Mouse (Mus musculus) urinary bladder, postnatal 36 days (tissue): ENCODE results near the gene Gadd45b.
A peak's percentile ranks its signal among the peaks of the same experiment; 100 is the strongest.

ENCODE experiments used
- DNase-seq, 2 experiments: peaks; one replicate each; pipeline ENCODE4 v3.0.0; 2022; ENCODE audit warnings: low spot score in 2 of 2, mixed read lengths in 1 of 2

The Gadd45b gene

GRCm38 (mm10) chr10:80935241-80935640 is 5.4 kb downstream of the Gadd45b start:
- DNase-seq, result no peak

DNA sequence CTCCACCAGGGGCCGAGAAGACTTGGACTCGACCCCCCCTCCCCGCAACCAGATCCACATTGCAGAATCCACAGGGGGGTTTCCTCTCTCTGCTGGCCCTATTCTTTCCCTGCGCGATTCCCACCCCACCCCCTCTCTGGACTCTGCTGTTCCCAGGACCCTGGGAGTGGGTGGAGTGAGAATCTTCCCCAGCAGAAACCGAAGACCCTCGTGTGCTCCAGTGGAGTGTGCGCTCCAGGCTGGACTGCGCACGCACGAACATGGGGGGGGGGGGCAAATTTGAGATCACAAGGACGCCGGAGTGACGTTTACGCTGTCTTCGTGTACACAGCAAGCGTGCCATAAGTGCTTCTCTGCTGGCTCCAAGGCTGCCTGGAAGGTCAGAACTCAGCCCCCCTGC is 5.8 kb downstream of the Gadd45b start:
- no peak for DNase-seq

- peak in 1 of 2 experiments; percentile 73 for DNase-seq
Measured at GRCm38 (mm10) chr10:80936135-80936809, 6.4 kb downstream of the Gadd45b start.

- DNase-seq, result no peak
Measured at GRCm38 (mm10) chr10:80936810-80937164, 6.9 kb downstream of the Gadd45b start.

DNA sequence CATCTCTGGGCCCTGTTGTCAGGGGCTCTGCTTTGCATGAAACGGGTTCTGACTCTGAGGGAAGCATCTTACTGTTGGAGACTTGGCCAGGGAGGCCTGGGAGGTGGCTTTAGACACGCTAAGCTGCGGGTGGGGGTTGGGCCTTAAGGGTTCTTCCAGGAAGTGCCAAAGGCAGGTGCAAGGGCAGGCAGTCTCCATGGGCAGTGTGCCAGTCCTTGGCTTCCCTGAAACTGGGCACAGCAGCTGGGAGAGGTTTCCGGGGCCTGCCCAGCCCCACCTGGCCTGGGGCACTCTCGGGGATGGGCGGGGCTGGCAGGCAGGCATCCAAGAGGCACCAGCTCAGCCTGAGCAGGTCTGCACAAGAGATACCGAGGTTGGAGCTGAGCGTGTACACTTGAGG is 7.8 kb downstream of the Gadd45b start:
- DNase-seq, result peak; percentile 74 to 85

DNA sequence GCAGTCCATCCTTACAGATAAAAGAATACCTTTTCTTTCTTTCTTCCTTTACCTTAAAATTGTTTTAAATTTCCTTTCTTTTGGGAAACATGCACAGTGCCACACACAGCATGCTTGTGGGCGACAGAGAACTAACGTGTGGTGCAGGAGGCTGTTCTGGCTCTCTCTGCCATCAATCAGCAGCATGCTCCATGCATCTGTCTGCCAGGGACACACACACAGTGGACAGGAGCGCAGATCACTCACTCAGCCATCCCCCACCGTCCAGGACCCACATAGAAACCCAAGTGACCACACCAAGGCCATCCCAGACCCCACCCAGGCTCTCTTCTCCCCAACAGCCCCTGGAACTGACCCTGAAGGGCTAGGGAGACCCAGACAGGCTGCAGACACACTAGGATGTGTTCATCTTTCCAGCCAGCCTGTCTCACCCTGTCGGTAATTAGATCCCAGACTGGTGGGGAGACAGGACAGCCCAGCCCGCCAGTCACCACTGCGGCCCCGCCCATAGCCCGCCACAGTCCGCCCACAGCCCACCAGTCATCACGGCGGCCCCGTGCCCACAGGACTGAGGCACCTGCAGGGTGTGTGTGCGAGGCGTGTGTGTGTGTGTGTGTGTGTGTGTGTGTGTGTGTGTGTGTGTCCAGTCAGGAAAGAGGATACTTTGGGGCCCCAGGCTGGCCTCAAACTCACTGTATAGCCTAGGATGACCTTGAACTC is 9.1 kb downstream of the Gadd45b start:
- DNase-seq, result no peak

DNA sequence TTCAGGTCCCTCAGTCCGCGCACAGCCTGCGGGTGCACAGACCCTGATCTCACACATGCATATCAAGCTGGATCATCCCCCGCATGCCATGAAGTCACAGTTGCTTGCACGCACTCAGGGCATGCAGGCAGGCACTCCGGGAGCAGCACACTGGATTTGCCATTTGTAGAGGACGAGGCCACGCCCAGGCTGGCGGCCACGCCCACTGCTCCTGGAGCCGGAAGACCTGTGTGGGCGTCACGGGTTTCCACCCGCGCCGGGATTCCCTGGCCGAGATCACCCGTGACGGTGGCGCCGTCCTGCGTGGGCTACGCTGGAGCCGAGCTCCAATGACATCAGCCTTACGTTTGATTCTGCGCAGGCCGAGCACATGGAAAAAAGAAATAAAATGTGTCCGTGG is 9.8 kb downstream of the Gadd45b start:
- DNase-seq, result peak; percentile 76 to 85

GRCm38 (mm10) chr10:80940320-80940987 is 10.6 kb downstream of the Gadd45b start:
- peak; percentile 32 to 63 for DNase-seq

DNA sequence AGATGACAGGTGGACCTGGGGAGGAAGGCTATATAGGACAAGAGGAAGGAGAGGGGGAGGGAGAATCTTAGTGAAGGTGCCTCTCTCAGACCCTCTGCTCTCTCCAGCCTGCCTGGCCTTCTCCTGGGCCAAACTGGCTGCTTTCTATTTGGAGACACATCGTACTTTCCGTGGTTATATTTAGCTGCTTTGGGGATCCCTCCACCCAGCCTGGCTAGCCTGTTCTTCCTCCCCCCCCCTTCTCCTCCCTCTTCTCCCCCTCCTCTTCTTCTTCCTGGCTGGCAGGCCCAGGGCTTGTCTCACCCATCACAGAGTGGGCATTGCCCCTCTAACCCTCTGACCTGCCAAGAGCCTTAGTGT is 11.1 kb downstream of the Gadd45b start:
- no peak for DNase-seq

DNA sequence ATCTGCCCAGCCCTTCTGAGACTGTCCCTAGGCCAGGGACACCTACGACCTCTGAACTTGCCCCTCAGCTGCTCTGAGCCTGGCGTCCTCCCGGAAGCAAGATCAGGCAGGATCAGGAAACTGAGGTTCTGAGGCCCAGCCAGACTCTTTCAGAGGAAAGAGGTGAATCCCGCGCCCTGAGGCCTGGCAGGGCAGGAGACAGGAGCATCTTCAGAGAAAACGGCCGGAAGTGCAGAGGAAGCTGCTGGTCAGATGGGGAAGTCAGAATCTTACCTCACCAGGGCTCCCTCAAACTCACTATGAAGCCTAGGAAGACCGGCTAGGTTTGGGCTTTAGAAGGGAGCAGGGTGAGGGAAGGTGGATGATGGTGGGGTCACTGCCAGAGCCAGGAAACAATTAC is 13.0 kb downstream of the Gadd45b start:
- DNase-seq, result no peak

GRCm38 (mm10) chr10:80943701-80944100 is 13.8 kb downstream of the Gadd45b start:
- DNase-seq, result no peak

DNA sequence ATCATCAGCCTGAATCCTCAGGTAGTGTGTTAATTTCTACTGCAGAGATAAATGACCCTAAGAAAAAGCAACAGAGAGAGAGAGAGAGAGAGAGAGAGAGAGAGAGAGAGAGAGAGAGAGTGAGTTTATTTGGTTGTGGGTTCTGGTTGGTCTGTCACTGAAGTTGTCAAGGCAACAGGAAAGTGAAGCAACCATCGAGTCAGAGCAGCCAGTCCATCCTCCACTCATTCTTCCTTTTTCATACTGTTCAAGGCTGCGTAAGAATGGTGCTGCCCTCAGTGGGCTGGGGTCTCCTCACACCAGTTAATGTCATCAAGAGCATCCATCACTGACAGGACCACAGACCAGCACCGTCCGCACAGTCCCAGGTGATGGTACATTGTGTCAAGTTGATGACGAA is 14.4 kb downstream of the Gadd45b start:
- no peak for DNase-seq

DNA sequence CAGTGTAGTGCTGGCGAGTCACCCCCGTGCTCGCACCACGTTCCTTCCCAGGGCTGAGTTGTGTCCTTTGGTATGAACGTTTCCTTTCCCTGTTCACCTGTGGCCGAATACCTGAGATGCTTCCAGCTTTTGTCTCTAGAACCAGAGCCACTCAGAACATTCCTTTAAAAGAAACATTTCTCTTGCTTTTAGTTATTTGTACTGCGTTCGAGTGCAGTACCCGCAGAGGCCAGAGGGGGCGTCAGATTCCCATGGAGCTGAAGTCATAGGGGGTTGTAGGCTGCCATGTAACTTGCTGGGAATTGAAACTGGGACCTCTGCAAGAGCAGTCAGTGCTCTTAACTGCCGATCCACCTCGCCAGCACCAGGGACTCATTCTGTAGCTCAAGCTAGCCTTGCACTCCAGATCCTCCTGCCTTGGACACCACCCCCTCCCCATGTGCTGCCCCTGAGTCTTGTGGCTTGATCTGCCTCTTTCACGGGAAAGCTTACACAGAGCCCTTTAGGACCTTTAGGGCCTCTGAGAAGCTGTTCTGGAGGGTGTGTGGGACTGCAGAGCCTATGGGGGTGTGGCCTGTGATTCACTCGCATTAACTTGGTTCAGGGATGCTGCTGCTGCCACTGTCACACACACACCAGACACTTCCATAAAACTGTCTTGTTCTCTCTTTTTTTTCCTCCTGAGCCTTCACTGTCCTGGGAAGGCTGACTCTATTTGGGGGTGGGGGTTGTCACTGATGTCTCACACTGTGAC is 17.0 kb downstream of the Gadd45b start:
- DNase-seq, result no peak

DNA sequence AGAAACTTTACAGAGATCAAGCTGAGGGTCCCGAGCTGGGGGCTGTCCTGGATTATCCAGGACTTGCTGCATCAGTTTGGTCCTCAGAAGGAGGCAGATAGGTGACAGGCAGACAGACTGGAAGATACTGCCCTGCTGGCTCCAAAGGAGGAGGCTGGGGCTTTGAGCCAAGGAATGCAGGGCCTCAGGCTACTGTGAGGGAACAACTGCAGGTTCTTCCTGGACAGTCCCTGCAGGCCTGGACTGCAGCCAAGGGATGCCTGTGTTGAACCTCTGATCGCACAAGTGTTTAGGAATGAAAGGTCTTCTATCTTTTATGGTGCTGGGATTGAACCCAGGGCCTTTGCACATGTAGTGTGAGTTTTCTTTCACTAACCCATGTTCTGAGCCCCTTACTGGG is 17.9 kb downstream of the Gadd45b start:
- no peak for DNase-seq

DNA sequence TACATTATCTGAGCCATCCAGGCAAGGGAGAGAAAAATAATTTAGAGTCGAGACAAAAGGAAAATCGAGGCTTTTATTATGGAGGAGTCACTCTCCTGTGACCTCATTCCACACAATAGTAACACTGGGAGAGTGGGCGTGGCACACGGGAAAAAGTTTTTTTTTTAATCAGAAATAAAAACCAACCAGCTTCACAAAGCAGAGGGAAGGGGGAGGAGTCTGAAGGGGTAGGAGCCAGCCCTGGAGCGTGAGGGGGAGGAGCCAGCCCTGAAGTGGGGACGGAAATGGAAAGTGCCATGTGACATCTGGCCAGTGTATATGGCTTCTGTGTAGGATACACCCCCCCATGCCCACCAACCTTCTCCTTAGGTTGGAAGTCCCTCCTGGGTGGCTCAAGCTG is 18.7 kb downstream of the Gadd45b start:
- no peak for DNase-seq

DNA sequence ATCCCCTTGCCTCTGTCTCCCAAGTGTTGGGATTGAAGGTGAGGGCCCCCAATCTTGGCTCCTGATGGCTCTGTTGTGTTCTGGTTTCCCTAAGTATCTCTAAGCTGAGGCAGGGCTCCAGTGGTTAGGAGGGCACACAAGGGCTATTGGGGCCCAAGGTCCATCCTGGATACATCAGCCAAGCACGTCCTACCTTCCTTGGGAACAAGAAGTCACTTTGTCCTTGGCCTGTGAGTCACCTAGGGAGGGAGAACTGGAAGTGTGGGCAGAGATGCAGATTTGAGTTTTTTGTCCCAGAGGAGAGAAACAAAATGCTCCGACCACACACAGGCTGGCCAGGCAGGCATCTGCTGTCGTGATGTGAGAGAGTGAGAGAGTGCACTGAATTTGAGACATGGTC is 19.2 kb downstream of the Gadd45b start:
- DNase-seq, result no peak

GRCm38 (mm10) chr10:80950314-80950713 is 20.4 kb downstream of the Gadd45b start:
- DNase-seq, result no peak

DNA sequence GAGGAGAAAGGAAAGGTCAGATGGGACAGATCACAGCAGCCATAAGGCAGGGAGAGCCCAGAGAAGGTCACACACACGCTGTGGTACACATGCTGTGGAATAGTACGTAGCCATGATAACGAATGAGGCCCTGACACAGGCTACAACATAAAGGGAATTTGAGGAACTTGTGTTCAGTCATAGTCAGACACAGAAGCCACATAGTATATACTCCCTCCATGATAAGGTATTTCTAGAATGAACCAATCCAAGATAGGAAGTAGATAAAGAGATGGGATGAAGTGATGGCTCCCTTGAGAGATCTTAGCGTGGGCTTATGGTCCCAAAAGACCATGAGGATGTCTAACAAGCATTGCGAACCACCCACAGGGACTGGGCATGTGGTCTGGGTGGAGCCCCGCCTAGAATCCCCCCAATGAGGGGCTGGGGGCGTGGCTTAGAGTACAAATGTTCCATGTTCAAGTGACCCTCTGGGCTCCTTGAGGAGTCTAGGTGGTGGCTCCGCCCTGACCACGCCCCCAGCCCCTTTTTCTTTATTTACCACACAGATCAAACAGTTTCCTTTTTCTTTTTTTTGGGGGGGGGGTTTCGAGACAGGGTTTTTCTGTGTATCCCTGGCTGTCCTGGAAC is 22.0 kb downstream of the Gadd45b start:
- DNase-seq, result no peak

- DNase-seq, result no peak
Measured at GRCm38 (mm10) chr10:80952449-80952848, 22.6 kb downstream of the Gadd45b start.

- DNase-seq, result no peak
Measured at GRCm38 (mm10) chr10:80954415-80954814, 24.5 kb downstream of the Gadd45b start.

DNA sequence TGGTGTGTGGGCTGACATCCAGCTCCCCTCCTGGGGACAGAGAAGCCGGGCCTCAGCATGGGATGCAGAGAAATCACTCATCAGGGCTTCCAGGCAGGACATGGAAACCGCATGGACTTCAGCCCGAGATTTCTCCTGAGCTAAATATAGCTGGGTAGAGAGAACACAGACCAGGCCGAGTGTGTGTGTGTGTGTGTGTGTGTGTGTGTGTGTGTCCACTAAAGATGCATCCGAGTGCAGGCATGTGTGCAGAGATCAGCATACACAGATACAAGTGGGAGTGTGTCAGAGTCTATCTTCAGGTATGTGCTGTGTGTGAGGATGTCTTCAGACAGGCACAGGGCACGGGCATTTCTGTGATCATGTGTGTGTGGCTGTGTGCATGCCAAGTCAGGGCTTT is 25.0 kb downstream of the Gadd45b start:
- no peak for DNase-seq

- DNase-seq, result no peak
Measured at GRCm38 (mm10) chr10:80955536-80955935, 25.7 kb downstream of the Gadd45b start.
